Mouse (Mus musculus) brain, adult 2 months (tissue): ENCODE measurements around the gene Prm2.

ENCODE experiments used
- DNase-seq: peaks from one replicate; pipeline ENCODE4 v3.0.0; 2011; ENCODE audit warnings: low read depth, low spot score

Gene Prm2

DNA sequence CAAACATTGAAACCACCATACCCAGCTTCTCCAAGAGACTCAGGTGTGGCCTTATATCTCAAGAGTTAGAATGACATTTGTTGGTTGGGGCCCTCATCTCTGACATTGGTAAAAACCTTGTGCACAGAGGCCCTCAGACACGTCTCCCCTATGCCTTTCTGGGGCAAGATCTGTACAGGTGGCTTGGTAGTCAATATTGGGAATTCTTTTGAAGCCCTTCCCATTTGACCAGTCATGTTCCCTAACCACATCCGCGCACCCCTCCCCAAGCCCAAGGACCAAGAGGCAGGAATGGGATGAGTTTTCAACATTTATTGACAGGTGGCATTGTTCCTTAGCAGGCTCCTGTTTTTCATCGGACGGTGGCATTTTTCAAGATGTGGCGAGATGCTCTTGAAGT, at the start of gene Prm2:
TSS of gene Prm2 (minus strand) at position 101 of the 400 bp plus-strand sequence.
- DNase-seq = no peak

DNA sequence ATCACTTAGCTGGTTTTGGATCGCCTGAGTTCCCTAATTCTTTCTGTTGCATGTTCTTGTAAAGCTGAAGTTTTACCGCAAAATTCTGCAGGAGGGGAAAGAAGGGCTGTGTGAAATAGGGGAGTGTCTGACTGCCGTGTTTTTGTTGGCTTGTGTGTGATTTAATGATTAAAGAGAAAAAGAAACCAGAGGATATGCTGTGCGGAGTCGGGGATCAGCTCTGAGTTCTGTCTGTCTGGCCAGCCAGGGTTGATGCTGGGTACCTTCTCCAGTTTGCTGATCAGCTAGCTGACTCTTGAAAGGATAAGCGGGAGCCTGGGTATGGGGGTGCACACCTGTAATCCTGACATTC, 48.4 kb upstream of the Prm2 start:
- DNase-seq = no peak

DNA sequence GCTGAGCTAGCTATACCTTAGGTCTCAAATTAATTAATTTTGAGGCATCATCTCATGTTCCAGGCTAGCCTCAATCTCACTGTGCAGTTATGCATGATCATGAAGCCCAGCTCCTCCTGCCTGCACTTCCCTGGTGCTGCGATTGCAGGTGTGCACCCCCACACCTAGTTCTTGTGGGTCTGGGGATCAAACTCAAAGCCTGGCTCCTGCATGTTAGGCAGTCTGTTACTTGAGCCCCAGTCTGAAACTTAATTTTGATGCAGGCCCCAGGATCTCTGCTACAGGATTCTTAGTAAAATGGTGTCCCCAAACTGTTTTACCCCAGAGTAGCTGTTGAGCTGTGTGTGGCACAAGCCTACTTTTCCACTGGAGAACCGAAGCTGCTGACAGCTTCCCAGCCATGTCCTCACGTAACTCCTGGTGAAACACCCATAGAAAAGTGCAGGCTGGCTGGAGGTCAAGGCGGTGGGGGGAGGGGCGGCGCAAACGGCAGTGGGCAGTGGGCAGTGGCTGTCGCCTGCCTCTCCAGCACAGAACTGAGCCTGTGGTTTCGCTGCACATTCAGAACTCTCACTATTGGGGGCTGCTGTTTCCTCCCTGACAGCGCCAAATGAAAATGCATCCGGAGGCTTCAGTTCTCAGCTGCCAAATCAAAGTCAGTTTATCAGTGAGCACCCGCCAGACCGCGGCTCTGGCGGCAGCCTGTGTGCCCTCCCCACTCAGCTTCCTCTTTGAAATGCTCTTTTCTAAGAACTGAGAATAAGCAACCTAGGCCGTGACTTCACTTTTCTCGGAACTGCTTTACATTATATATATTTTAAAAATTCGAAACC, 47.8 kb upstream of the Prm2 start:
- peak; percentile 20 for DNase-seq

DNA sequence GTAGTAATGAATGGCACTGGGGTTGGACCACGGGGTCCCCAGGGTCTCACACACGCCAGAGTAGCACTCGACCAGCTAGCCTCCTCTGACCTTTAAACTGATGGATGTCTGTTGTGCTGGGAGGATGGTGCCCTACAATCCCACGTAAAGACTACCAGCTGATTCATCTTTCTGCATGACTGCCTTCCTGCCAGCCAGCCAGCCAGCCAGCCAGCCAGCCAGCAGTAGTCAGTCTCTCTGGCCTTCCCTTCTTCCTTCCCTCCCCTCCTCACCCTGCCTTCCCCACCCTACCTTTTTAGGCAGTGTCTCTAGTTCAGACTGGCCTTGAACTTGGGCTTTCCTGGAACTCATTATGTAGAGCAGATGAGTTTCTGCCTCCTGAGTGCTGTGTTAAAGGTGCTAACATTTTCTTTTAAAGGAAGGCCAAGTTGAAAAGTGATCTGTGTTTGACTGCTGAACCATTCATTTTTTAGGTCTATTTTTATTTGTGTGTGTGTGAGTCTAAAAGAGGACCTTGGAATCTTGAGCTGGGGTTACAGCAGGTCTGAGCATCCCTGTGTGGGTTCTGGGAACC, 46.4 kb upstream of the Prm2 start:
- no peak for DNase-seq

GRCm38 (mm10) chr16:10840018-10840417, 44.1 kb upstream of the Prm2 start:
- no peak for DNase-seq

- DNase-seq = no peak
Measured at GRCm38 (mm10) chr16:10838487-10839245, 42.7 kb upstream of the Prm2 start.

- DNase-seq = no peak
Measured at GRCm38 (mm10) chr16:10837903-10838302, 42.0 kb upstream of the Prm2 start.

DNA sequence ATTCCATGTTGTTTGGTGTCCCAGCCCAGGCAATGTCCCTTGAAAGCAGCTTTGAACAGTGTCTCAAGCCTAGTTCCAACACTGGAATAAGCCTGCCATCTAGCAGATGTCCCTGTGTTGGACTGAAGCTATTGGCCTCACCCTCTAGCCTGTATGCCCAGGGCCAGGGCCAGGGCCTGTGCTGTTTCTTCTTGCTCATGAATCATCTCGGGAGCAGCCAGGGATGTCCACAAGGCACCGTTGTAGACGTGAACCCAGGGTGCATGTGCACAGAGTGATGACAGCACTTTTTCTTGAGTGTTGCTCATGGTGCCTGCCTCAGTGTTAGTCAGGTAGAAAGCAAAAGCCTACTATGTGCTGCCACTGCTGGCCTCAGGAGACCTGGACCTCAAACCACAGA, 41.3 kb upstream of the Prm2 start:
- DNase-seq = no peak

DNA sequence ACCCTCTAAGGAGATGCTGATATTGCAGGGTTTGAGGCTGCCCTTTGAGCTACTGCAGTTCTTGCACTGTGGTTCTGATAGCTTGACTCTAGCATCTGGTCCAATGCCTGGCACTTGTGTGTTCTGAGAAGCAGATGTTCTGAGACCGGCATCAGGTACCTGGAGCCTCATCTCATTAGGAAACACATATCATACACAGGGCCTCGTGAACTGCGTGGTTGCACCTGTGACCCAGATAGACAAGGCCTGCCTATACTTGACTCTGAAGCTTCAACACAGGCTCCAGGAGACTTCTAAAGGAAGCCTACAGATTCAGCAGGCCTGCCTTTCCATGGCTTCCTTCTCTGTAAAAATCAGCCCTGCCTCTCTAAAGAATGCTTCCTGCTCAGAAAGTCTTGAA, 40.5 kb upstream of the Prm2 start:
- DNase-seq = no peak

- peak; percentile 91 for DNase-seq
Measured at GRCm38 (mm10) chr16:10834911-10835587, 39.1 kb upstream of the Prm2 start, which contains the start of gene Rmi2. TSS of gene Rmi2 (plus strand) at chr16:10835059.

DNA sequence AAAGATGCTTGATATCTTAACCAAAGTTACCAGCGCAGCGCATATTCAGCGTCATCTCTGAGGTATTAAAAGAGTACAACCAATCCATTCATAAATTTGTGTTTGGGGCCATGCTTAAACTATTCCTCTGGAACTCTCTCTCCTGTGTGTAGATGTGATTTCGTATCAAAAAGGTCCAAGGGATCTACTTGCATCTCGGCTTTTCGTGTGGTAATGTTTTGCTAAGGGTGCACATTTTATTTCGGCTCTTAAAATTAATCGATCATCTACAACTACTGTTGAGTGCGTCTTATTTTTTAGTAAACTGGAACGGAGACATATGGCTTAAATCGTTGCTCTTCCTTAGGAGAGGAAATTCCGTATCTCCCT, 38.6 kb upstream of the Prm2 start:
- DNase-seq = no peak

GRCm38 (mm10) chr16:10828461-10828805, 32.5 kb upstream of the Prm2 start:
- no peak for DNase-seq

- DNase-seq = no peak
Measured at GRCm38 (mm10) chr16:10827766-10828460, 32.0 kb upstream of the Prm2 start.

DNA sequence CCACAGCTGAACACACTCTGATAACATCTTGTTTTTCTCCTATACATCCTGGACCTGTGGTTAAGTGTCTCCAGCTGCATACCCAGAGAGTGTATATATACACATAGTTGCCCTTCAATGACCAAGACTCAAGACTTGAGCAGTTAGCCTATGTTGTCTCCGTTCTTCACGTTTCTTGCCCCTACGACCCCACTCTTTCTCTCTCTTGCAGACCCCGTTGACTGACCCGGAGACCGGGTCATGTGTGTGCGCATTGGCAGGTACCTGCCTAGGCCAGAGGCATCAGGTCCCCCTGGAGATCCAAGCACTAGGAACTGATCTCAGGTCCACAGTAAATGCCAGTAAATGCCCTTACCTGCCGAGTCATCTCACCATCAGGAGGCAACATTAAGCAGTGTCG, 31.3 kb upstream of the Prm2 start:
- DNase-seq = no peak

DNA sequence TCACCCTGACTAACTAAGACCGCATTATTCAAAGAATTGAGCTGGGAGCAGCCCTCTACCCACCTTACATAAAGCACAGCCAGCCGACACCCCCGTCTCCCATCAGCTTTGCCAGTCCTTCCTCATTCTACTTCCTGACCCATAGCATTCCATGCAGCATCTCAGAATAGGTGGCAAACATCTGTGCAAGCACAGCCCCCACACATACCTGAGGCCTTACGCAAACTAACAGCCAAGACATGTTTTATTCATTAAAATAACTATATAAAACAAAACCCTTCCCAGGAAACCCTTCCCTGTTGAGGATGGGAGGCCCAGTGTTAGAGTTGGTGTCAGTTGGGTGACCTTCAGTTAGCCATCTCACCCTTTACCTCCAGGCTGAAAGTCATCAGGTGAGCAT, 29.9 kb upstream of the Prm2 start:
- no peak for DNase-seq

GRCm38 (mm10) chr16:10824536-10824935, 28.6 kb upstream of the Prm2 start:
- no peak for DNase-seq

DNA sequence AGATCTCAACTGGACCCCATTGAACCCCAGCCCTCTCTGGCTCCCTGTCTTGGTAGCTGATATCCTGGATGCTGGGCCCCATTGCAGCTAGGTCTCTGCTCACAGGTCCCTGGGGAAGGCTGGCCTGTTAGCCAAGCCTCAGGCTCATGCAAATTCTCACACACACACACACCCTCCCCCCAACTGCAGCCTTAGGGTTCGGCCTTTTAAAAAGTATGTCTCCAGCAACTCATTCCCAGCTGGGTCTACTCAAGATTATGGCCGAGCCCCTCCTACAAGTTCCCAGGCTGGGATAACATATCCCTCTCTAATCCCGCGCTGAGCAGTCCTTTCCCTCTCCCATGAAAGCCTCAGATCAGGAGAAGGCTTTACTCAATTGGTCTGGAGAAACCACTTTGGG, 25.5 kb upstream of the Prm2 start:
- no peak for DNase-seq

- no peak for DNase-seq
Measured at GRCm38 (mm10) chr16:10819966-10820365, 24.0 kb upstream of the Prm2 start.

GRCm38 (mm10) chr16:10818579-10819135, 22.7 kb upstream of the Prm2 start:
- no peak for DNase-seq

DNA sequence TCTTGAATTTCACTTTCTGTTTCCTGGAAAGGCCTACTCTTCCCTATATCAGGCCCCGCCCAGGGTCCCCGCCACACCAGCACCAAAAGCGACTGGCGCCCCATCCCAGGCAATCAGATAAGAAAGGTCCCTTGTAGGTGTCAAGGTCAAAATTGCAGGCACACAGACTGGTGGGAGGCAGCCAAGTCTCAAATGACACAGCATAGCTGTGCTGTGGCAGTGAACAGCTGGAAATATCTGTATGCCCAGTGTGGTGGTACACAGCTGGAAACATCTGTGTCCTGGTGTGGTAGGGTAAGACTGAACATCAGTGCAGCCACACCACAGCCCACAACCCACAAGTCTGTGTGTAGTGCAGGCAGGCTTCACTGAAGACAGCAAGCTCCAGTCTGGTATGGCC, 18.9 kb upstream of the Prm2 start:
- DNase-seq = no peak

GRCm38 (mm10) chr16:10813726-10814125, 17.8 kb upstream of the Prm2 start:
- no peak for DNase-seq
